Mouse (Mus musculus) adrenal gland, adult 18-20 months (tissue): ENCODE results near the gene Fam129b. TPM values are rescaled to one million over a fixed set of nuclear protein-coding genes. Genes with fewer than 3 reads are reported as not detected.

Experiments used
- DNase-seq, 2 experiments: peaks; one replicate each; pipeline ENCODE4 v3.0.0; 2021 to 2022; ENCODE audit warnings: low spot score in 2 of 2
- total RNA-seq, 2 experiments: library from RNA; stranded (reverse); gene quantifications; 1 replicate in 1 of 2; 2 replicates in 1 of 2; pipeline ENCODE4 v1.2.3; 2021

Gene Fam129b
- total RNA-seq, 2 experiments from 2014 or later, result 19.1 to 32.7 TPM

DNA sequence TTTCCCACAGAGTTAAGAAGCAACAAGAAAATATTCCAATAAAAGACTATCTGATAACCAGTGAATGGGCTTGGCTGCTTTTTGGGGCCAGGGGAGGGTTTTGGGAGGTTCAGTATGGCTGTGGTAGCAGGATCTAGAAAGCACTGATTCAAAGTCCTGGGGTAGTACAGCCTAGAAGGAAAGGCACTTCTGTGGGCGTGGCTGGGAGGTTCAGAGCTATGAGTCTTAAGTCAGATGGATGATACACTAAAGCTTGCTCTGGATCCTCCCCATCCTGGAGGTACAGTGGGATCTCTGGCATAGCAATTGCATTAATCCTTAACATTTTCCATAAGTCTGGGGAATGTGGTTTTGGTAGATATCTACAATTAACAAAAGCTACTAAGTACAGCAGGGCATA is 88.1 kb downstream of the Fam129b start:
- no peak for DNase-seq

DNA sequence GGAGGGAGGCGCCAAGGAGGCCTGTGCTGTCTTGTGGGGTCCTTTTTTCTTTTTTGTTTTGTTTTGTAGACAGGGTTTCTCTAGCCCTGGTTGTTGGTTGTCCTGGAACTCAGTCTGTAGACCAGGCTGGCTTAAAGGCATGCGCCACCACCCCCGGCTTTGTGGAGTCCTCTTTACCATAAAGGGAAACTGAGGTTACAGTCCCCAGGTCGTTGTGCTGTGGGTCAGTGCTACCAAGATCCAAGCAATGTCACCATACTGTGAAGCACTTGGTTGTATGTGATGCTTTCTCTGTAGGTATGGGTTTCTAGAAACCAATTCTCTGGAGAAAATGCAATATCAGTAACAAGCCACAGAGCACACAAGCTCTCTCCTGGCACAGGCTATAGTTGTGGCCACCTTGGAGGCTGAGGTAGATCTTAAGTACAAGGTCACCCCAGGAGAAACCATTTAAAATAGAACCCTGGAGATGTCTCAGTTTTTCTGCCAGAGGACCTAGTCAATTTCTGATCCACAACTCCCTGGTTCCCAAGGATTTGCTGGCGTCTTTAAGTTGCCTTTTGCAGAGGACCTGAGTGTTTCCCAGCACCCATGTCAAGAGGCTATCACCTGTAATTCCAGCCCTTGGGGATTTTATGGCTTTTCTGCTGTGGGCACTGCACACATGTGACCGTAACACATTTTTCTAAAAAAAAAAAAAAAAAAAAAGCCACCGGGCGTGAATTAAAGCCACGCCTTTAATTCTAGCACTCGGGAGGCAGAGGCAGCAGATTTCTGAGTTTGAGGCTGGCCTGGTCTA is 88.9 kb downstream of the Fam129b start:
- DNase-seq, result no peak

DNA sequence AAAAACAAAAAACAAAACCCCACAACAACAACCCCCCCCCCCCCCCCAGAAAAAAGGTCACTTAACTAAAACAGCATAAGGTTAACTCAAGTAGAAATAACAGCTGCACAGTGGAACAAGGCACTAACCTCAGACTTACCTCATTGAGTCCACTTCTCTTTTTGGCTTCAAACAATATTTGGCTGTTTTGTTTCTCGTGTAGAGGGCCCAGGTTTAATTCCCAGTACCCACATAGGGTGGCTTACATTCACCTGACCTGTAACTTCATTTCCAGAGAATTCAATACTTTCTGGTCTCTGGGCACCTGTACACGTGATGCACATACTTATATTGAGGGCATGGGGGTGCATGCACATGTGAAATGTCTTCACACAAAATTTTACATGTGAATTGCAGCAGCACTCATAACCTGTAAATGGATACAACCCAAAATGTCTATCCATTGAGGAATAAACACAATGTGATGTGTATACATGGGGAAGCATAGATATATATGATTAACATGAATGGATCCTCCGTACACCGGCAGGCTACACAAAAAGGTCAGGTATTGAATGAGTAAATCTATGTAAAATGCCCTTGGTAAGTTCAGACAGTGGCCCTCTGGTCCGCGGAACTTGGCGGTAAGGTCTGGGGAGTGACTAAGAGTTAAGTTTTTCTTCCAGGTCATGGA is 89.7 kb downstream of the Fam129b start:
- no peak for DNase-seq

DNA sequence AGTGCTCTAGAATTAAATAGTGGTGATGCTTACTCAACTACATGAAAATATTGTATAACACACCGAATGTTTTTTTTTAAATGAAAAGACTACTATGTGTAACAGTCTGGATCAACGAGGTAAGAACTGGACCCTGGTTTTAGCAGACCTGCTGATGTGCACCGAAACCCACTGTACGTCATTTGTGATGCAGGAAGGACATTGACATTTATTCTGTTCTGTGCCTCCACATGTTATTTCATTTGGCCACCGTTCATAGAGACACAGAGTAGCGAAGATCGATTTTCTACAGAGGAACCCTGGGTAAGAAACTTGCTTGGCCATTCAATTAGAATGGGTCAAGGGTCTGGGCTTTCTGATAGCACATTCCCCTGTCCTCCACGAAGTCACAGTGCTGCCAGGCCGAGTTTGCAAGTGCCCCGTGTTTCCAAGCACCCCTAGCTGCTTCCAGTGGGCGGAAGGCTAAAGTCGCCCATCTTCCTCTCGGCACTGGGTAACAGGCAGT is 90.3 kb downstream of the Fam129b start:
- DNase-seq, result no peak

DNA sequence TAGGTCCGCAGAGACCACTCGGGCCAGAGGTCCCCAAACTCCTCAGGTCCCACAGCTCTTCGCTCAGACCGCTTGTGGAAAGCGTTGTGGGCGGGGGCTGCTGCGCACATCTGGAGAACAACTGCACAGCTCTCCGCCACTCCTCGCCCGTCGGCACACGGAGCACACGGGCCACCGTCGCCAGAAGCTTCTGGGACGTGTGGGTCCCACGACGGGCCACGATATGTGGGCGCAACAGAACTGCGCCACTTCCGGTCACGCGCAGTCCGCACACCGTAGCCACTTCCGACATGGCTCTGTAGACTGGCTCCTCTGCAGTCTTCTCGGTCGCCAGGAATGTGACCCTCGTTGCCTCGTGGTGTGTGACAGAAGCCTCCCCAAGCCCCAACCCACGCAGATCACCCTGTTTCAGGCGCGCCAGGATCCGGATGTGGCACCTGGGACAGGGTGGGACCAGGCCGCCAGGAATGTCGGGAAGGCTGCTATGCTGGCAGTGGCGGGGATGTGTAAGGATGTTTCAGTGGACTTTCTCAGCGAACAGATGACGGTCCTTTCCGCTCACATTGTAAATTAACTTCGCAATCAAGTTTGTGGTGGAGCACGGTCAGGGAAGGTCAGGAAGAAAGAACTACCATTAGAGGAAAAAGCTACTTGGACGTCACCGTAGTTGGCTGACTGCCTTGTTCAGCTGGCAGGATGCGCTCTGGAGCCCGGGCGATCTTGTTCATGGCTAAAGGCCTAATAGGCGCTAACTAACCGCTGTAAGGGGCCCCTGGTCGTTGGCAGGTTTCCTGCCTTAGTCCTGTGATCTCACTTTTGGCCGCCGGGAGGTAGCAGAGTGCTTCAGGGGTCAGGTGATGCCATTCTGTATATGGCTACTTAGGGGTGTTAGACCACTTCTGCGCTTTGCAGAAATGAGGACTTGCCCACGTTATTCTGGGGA is 91.0 kb downstream of the Fam129b start:
- peak; percentile 82 to 85 for DNase-seq

DNA sequence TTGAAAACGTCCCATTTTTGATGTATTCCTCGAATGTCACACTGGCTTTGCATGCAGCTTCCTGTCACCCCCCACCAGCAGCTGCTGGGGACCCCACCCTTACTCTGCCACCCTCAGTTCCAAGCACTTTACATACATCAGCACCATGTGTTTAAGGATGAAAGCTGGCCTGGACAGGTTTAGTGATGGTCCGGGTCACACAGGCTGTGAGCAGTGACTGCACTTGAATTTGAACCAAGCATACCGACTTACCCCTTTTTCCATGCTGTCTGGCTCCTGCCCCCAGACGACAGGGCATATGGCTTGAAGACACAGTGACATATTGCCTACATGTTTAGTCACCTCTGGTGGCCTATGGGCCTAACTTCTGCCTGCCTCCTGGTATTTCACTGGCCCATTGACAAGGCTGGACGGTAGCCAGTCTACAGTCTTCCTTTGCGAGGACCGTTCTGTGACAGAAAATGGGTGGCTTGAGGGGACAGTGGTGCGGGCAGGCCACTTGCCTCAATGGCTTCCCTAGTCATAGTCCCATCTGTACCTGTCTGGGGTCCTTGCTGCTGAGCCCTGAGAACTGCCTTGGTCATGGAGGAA is 92.2 kb downstream of the Fam129b start:
- no peak for DNase-seq

DNA sequence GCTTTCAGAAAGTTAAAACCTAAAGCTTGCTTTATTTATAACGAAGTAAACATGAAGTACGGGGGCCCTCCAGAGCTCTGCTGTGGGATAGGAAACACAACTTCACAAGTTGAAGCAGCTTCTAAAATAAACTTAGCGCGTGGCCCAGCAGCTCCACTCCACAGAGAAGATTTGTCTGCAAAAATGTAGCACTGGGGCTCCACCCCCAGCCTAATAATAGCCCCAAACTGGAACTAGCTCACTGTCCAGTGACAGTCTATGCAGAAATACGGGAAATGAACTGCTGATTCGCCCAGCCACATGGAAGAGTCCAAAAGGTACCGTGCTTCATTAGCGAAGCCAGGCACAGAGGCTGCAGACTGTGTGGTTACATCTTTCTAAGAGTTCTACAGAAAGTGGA is 93.4 kb downstream of the Fam129b start:
- DNase-seq, result no peak

DNA sequence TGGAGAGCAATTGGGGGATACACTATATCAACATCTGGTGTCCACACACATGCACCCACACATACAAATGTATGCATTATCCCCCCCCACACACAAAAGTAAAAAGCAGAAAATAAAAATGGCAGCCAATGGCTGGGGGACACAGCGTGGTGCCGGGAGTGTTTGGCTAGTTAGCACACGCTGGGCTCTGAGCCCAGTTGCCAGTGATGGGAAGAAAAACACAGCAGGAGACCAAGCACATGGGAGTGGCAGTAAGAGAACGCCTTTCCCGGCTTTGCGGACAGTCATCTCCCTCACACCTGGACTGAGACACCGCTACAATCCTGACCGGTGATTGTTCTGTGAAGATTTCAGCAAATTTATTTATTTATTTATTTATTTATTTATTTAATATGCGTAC is 95.3 kb downstream of the Fam129b start:
- no peak for DNase-seq

DNA sequence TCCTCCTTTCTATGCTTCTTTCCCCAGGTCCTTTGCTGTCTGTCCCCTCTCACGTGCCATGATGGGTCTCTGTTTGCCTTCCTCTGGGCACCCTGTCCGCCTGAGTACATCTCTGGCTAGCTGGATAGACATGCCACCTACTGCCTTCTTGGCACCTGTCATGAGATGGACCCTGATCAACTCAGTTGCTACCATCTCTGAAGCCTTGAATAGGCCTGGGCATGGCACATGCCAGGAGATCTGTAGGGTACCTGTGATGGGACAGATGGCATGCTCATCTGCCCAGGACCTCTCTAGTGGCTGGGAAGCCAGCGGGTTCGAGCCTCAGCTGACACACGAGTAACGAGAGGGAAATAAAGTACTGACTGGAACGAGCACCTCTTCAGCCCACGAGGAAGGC is 98.3 kb downstream of the Fam129b start:
- DNase-seq, result no peak

Other genes with a start within 250 kb of the Fam129b start
- gene Eng, start 229.5 kb upstream of the Fam129b start, total RNA-seq, result 10 to 100 TPM; 77.1 to 81.3 TPM
- 10 to 100 TPM in 1 of 2 experiments, 1 to 10 TPM in 1; 8.2 to 10.3 TPM for gene Fpgs, start 172.0 kb upstream of the Fam129b start, total RNA-seq
- 10 to 100 TPM; 73.2 to 87.4 TPM for gene Cdk9, start 163.0 kb upstream of the Fam129b start, total RNA-seq
- 10 to 100 TPM; 11.6 to 14.9 TPM for gene Sh2d3c, start 155.1 kb upstream of the Fam129b start, total RNA-seq
- gene 6330409D20Rik, start 135.1 kb upstream of the Fam129b start, total RNA-seq, result not detected
- 10 to 100 TPM; 18.2 to 22.3 TPM for gene Tor2a, start 118.9 kb upstream of the Fam129b start, total RNA-seq
- under 1 TPM; 0.13 to 0.26 TPM for gene Ttc16, start 100.5 kb upstream of the Fam129b start, total RNA-seq
- gene Ptrh1, start 100.3 kb upstream of the Fam129b start, total RNA-seq, result 1 to 10 TPM; 5.4 to 9.9 TPM
- gene Cfap157, start 91.7 kb upstream of the Fam129b start, total RNA-seq, result under 1 TPM in 1 of 2 experiments, not detected in 1; 0.16 TPM
- gene Stxbp1, start 28.9 kb upstream of the Fam129b start, total RNA-seq, result 10 to 100 TPM; 22.1 to 36.6 TPM
- gene Rpl12, start 85.4 kb downstream of the Fam129b start, total RNA-seq, result 100 to 1,000 TPM; 162 to 167 TPM
- gene Lrsam1, start 85.5 kb downstream of the Fam129b start, total RNA-seq, result 10 to 100 TPM; 16.6 to 23.4 TPM
- gene Slc2a8, start 106.0 kb downstream of the Fam129b start, total RNA-seq, result 10 to 100 TPM; 15.7 to 17.2 TPM